Mouse (Mus musculus) embryonic facial prominence, embryonic 10.5 days (tissue): Measurements from ENCODE around the gene Sema5b. TPM values are rescaled to one million over a fixed set of nuclear protein-coding genes. Genes with fewer than 3 reads are reported as not detected.
A peak's percentile ranks its signal among the peaks of the same experiment; 100 is the strongest.

ENCODE experiments used
- DNase-seq: peaks from one replicate; pipeline ENCODE4 v3.0.0-alpha.2; 2017; ENCODE audit warnings: low spot score
- H3K27ac ChIP-seq: fragments of 300-500 bp; sonication (generic); replicated peaks from 2 replicates; pipeline ENCODE4 v1.5.1; 2016; ENCODE audit warnings: mild to moderate bottlenecking
- H3K27me3 ChIP-seq: fragments of 300-500 bp; sonication (generic); replicated peaks from 2 replicates; pipeline ENCODE4 v1.6.1; 2016; ENCODE audit warnings: low read depth, mild to moderate bottlenecking; ENCODE audit not compliant: poor library complexity, severe bottlenecking
- H3K36me3 ChIP-seq: fragments of 300-500 bp; sonication (generic); replicated peaks from 2 replicates; pipeline ENCODE4 v1.6.1; 2016; ENCODE audit warnings: mild to moderate bottlenecking, moderate library complexity
- H3K4me1 ChIP-seq: fragments of 300-500 bp; sonication (generic); 2 replicates; pipeline ENCODE4 v1.6.1; 2016
- H3K4me3 ChIP-seq: fragments of 300-500 bp; sonication (generic); 2 replicates; pipeline ENCODE4 v1.5.1; 2016; ENCODE audit warnings: mild to moderate bottlenecking, moderate library complexity
- H3K9me3 ChIP-seq: fragments of 300-500 bp; sonication (generic); 2 replicates; pipeline ENCODE4 v1.6.1; 2016; ENCODE audit warnings: mild to moderate bottlenecking
- WGBS: fragments of 180-500 bp; shearing (Covaris S2); methylation state at CpG from one replicate; pipeline ENCODE4 v1.1.7; 2016; 5-methylcytosine and 5-hydroxymethylcytosine counted together
- polyA plus RNA-seq: library from polyadenylated mRNA; unstranded; fragments of >200 nt; fragmentation: Nextera tagmentation; extraction: Ambion mirVana; gene quantifications from 2 replicates; pipeline ENCODE4 v1.2.1, GENCODE M21; 2016

Gene Sema5b
- polyA plus RNA-seq, 1 experiment from 2014 or later, result 9.5 TPM

GRCm38 (mm10) chr16:35627992-35628607 lies 87.2 kb downstream of the Sema5b start:
- 39% methylated on average over 10 of the region's 10 CpGs for WGBS
- peak; percentile 89 for DNase-seq
- Histone ChIP-seq H3K27ac (no peak overlapping the region), H3K36me3 (peaks cover 4% of the 10 kb centered on the region; the same call in 1 of the 2 replicates), H3K4me3 (no peak overlapping the region), H3K27me3 (0 out of 2 replicates have a peak, but pooled peaks cover 7% of the 10 kb centered on the region), H3K9me3 (no peaks in the 10 kb centered on the region), H3K4me1 (peaks cover 26% of the 10 kb centered on the region)

- H3K4me1 ChIP-seq, result peaks cover 12% of the 10 kb centered on the region
- H3K27me3 ChIP-seq, result 0 out of 2 replicates have a peak, but pooled peaks cover 2% of the 10 kb centered on the region
- no peak overlapping the region for H3K4me3 ChIP-seq
- H3K36me3 ChIP-seq, result peaks cover 4% of the 10 kb centered on the region; the same call in 1 of the 2 replicates
- no peak for DNase-seq
- no peak overlapping the region for H3K27ac ChIP-seq
- WGBS, result 72% methylated on average over 16 of the region's 16 CpGs
- no peaks in the 10 kb centered on the region for H3K9me3 ChIP-seq
These were observed 89.7 kb downstream of the Sema5b start for GRCm38 (mm10) chr16:35630470-35631183.

- Histone ChIP-seq H3K4me3 (no peak overlapping the region), H3K27me3 (no peaks in the 10 kb centered on the region), H3K4me1 (peaks cover 12% of the 10 kb centered on the region), H3K27ac (no peak overlapping the region), H3K36me3 (peaks cover 4% of the 10 kb centered on the region; the same call in 1 of the 2 replicates), H3K9me3 (no peaks in the 10 kb centered on the region)
- DNase-seq, result no peak
- WGBS, result 64% methylated on average over 2 of the region's 2 CpGs
These were observed 92.1 kb downstream of the Sema5b start for GRCm38 (mm10) chr16:35633058-35633457.

- no peak for DNase-seq
- H3K36me3 ChIP-seq, result no peaks in the 10 kb centered on the region; the same call in 1 of the 2 replicates
- no peak overlapping the region for H3K27ac ChIP-seq
- H3K27me3 ChIP-seq, result no peaks in the 10 kb centered on the region
- peaks cover 7% of the 10 kb centered on the region for H3K4me1 ChIP-seq
- no peaks in the 10 kb centered on the region for H3K9me3 ChIP-seq
- 55% methylated on average over 4 of the region's 4 CpGs for WGBS
- H3K4me3 ChIP-seq, result no peak overlapping the region
These were observed 94.0 kb downstream of the Sema5b start for GRCm38 (mm10) chr16:35634971-35635370.

GRCm38 (mm10) chr16:35639505-35639904 lies 98.6 kb downstream of the Sema5b start:
- 77% methylated on average over 3 of the region's 3 CpGs for WGBS
- Histone ChIP-seq H3K9me3 (no peaks in the 10 kb centered on the region), H3K4me1 (no peaks in the 10 kb centered on the region), H3K4me3 (no peak overlapping the region), H3K27ac (no peak overlapping the region), H3K27me3 (no peaks in the 10 kb centered on the region), H3K36me3 (no peaks in the 10 kb centered on the region)
- no peak for DNase-seq

GRCm38 (mm10) chr16:35648862-35649261 lies 107.9 kb downstream of the Sema5b start:
- DNase-seq, result no peak
- Histone ChIP-seq H3K9me3 (no peaks in the 10 kb centered on the region), H3K4me3 (no peak overlapping the region), H3K36me3 (peaks cover 16% of the 10 kb centered on the region; the same call in 1 of the 2 replicates), H3K27ac (no peak overlapping the region), H3K4me1 (no peaks in the 10 kb centered on the region), H3K27me3 (no peaks in the 10 kb centered on the region)
- WGBS, result 91% methylated on average over 4 of the region's 4 CpGs

- Histone ChIP-seq H3K4me1 (no peaks in the 10 kb centered on the region), H3K4me3 (no peak overlapping the region), H3K27ac (no peak overlapping the region), H3K27me3 (peaks cover 2% of the 10 kb centered on the region), H3K36me3 (peaks cover 10% of the 10 kb centered on the region; the same call in 1 of the 2 replicates), H3K9me3 (no peaks in the 10 kb centered on the region)
- 71% methylated on average over 6 of the region's 6 CpGs for WGBS
- DNase-seq, result no peak
These were observed 111.3 kb downstream of the Sema5b start for GRCm38 (mm10) chr16:35652206-35652605.

GRCm38 (mm10) chr16:35652706-35653105 lies 111.8 kb downstream of the Sema5b start:
- Histone ChIP-seq H3K27me3 (peaks cover 7% of the 10 kb centered on the region), H3K9me3 (no peaks in the 10 kb centered on the region), H3K27ac (no peak overlapping the region), H3K4me3 (no peak overlapping the region), H3K36me3 (0 out of 2 replicates have a peak, but pooled peaks cover 10% of the 10 kb centered on the region), H3K4me1 (no peaks in the 10 kb centered on the region)
- WGBS, result 87% methylated on average over 3 of the region's 3 CpGs
- DNase-seq, result no peak

- Histone ChIP-seq H3K36me3 (0 out of 2 replicates have a peak, but pooled peaks cover 15% of the 10 kb centered on the region), H3K27ac (no peak overlapping the region), H3K27me3 (peaks cover 20% of the 10 kb centered on the region), H3K9me3 (no peaks in the 10 kb centered on the region), H3K4me3 (no peak overlapping the region), H3K4me1 (no peaks in the 10 kb centered on the region)
- DNase-seq, result no peak
- 96% methylated on average over 5 of the region's 5 CpGs for WGBS
These were observed 113.0 kb downstream of the Sema5b start for GRCm38 (mm10) chr16:35653951-35654350.

GRCm38 (mm10) chr16:35660222-35660621 lies 119.3 kb downstream of the Sema5b start:
- Histone ChIP-seq H3K36me3 (peaks cover 48% of the 10 kb centered on the region), H3K4me1 (peaks cover 12% of the 10 kb centered on the region), H3K4me3 (peak overlapping the region; percentile 56), H3K9me3 (no peaks in the 10 kb centered on the region), H3K27me3 (peaks cover 62% of the 10 kb centered on the region), H3K27ac (peak overlapping the region; percentile 30; the same call in 1 of the 2 replicates)
- WGBS, result 8% methylated on average over 36 of the region's 36 CpGs
- DNase-seq, result peak; percentile 41

- H3K4me1 ChIP-seq, result peaks cover 12% of the 10 kb centered on the region
- no peaks in the 10 kb centered on the region for H3K9me3 ChIP-seq
- peaks cover 42% of the 10 kb centered on the region for H3K36me3 ChIP-seq
- no peak overlapping the region for H3K27ac ChIP-seq
- DNase-seq, result no peak
- peaks cover 42% of the 10 kb centered on the region for H3K27me3 ChIP-seq
- H3K4me3 ChIP-seq, result no peak overlapping the region
- WGBS, result 96% methylated on average over 9 of the region's 9 CpGs
These were observed 123.0 kb downstream of the Sema5b start for GRCm38 (mm10) chr16:35663831-35664414.

- Histone ChIP-seq H3K4me3 (no peak overlapping the region), H3K27me3 (peaks cover 33% of the 10 kb centered on the region), H3K9me3 (no peaks in the 10 kb centered on the region), H3K27ac (no peak overlapping the region), H3K4me1 (peaks cover 7% of the 10 kb centered on the region), H3K36me3 (peaks cover 40% of the 10 kb centered on the region)
- 79% methylated on average over 4 of the region's 4 CpGs for WGBS
- no peak for DNase-seq
These were observed 123.9 kb downstream of the Sema5b start for GRCm38 (mm10) chr16:35664847-35665246.
